Mouse (Mus musculus) heart, embryonic 14.5 days (tissue): ENCODE measurements around the gene Tbc1d17. TPM values are rescaled to one million over a fixed set of nuclear protein-coding genes. Genes with fewer than 3 reads are reported as not detected.

Experiments
- ATAC-seq: fragments of 200-750 bp; cut with Nextera tagmentation; 2 replicates; pipeline ENCODE4 v1.8.0; 2017; ENCODE audit warnings: low read depth, moderate TSS enrichment; ENCODE audit not compliant: insufficient number of reproducible peaks, insufficient read depth, low FRiP score
- H3K27ac ChIP-seq, 2 experiments: fragments of 200-500 bp in 1 of 2; fragments of 300-500 bp in 1 of 2; sonication (generic) in 1 of 2; replicated peaks in 1 of 2; 2 replicates each; pipeline ENCODE4 v1.5.1; 2012 to 2014; ENCODE audit warnings: low read depth in 2 of 2, low read length in 2 of 2, control low read depth in 1 of 2, mild to moderate bottlenecking in 1 of 2, mixed read lengths in 1 of 2; ENCODE audit not compliant: control insufficient read depth in 1 of 2, insufficient read depth in 1 of 2
- H3K27me3 ChIP-seq: fragments of 300-500 bp; sonication (generic); 2 replicates; pipeline ENCODE4 v1.6.1; 2014; ENCODE audit warnings: mild to moderate bottlenecking, low read length, control low read depth; ENCODE audit not compliant: control insufficient read depth, insufficient read depth
- H3K36me3 ChIP-seq: fragments of 300-500 bp; sonication (generic); 2 replicates; pipeline ENCODE4 v1.6.1; 2014; ENCODE audit warnings: mild to moderate bottlenecking, control low read depth, low read length, mixed read lengths; ENCODE audit not compliant: control insufficient read depth, insufficient read depth
- H3K4me1 ChIP-seq, 2 experiments: fragments of 200-500 bp in 1 of 2; fragments of 300-500 bp in 1 of 2; sonication (generic) in 1 of 2; 2 replicates each; pipeline ENCODE4 v1.6.1; 2012 to 2014; ENCODE audit warnings: low read length in 2 of 2, control low read depth in 1 of 2, mixed read lengths in 1 of 2; ENCODE audit not compliant: control insufficient read depth in 2 of 2, insufficient read depth in 2 of 2
- H3K4me2 ChIP-seq: fragments of 300-500 bp; sonication (generic); 2 replicates; pipeline ENCODE4 v1.6.1; 2014; ENCODE audit warnings: mild to moderate bottlenecking, low read length
- H3K4me3 ChIP-seq, 2 experiments: fragments of 200-500 bp in 1 of 2; fragments of 300-500 bp in 1 of 2; sonication (generic) in 1 of 2; 2 replicates each; pipeline ENCODE4 v1.5.1; 2012 to 2014; ENCODE audit warnings: low read length in 2 of 2, mild to moderate bottlenecking in 2 of 2, control low read depth in 1 of 2, low read depth in 1 of 2, moderate library complexity in 1 of 2; ENCODE audit not compliant: control insufficient read depth in 1 of 2, insufficient read depth in 1 of 2
- H3K9ac ChIP-seq: fragments of 300-500 bp; sonication (generic); 2 replicates; pipeline ENCODE4 v1.6.1; 2014; ENCODE audit warnings: mild to moderate bottlenecking, low read length
- H3K9me3 ChIP-seq: fragments of 300-500 bp; sonication (generic); 2 replicates; pipeline ENCODE4 v1.6.1; 2016; ENCODE audit warnings: low read length, control low read depth; ENCODE audit not compliant: control insufficient read depth
- WGBS: fragments of 180-500 bp; shearing (Covaris S2); extraction: QIAGEN DNeasy Blood & Tissue Kit; methylation state at CpG from one replicate; pipeline ENCODE4 v1.1.7; 2014; 5-methylcytosine and 5-hydroxymethylcytosine counted together
- polyA plus RNA-seq: library from polyadenylated mRNA; unstranded; fragments of >200 nt; fragmentation: Nextera tagmentation; extraction: Ambion mirVana; gene quantifications from 2 replicates; pipeline ENCODE4 v1.2.1, GENCODE M21; 2014

The Tbc1d17 gene
- polyA plus RNA-seq, result 44.5 and 53.5 TPM in 2 replicates

DNA sequence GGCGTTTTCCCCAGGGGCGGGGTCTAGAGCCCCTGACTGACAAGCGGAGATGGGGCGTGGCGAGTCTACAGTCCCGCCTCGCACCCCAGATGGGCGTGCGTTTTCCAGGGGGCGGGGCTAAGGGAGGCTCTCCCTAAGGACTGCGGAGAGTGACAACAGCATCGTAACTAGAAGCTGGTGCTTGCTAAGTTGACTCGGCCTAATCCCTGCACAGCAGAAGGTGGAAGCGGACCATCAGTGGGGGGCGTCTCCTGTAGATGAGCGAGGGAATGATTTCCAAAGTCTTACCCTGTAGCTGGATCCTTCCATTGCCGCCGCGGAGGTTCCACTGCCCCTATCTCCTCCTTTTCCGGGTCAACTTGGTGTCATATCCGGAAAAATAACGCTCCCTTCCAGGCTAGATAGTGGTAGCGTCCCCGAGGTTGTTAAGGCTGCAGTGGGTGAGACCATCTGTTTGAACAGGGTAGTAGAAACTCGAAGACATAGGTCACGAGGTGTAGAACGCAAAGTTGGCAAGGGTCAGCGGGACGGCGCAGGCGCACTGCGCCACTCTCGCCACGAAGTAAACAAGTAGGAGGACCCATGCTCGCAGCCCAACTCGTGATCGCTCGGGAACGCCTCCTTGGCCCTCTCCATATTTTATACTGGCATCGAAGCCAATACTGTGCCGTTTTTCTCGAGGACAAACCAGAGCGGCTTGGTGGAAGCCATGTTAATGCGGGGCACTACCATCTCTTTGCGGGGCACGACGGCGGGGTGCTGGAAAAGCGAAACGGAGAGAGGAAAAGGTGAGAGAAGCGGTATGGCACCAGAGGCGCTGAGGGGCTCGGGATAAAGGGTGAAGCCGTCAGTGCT is at the start of gene Tbc1d17, which contains the start of gene Akt1s1:
Gene Tbc1d17, minus strand, starts transcription at position 519 of the 855 bp plus-strand sequence.
Gene Akt1s1, plus strand, starts transcription at position 431 of the 855 bp plus-strand sequence.
- peak; percentile 86 for ATAC-seq
- Histone ChIP-seq H3K9ac (peak within 1 kb of the TSS; percentile 91), H3K27ac (peak within 1 kb of the TSS; percentile 94 to 98), H3K9me3 (no peaks in the 10 kb centered on the region), H3K4me1 (peaks cover 18 to 29% of the 10 kb centered on the region in 2 experiments), H3K4me3 (peak within 1 kb of the TSS; percentile 70 to 76), H3K4me2 (peak within 1 kb of the TSS; percentile 86), H3K36me3 (peaks cover 57% of the 10 kb centered on the region), H3K27me3 (no peaks in the 10 kb centered on the region)
- under 1% methylated on average over 54 of the region's 54 CpGs for WGBS

DNA sequence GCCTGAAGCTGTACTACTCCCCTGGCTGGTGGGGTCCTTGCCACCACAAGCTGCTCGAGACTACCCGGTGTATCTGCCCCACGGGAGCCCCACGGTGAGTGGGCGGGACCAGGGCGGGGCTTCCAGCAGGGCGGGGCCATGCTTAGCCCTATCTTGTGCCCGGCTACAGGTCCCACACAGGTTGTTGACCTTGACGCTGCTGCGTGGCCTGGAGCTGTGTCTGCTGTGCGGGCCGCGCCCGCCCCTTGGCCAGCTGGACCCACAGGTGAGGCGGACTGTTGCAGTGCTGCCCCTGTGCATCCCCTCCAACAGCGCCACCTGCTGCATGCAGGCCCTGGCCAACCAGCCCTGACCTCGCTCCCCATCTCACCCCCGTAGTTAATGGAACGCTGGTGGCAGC is 49.7 kb upstream of the Tbc1d17 start:
- Histone ChIP-seq H3K27ac (no peak overlapping the region), H3K4me2 (peak overlapping the region; percentile 11; the same call in 1 of the 2 replicates), H3K4me3 (no peak overlapping the region), H3K27me3 (no peaks in the 10 kb centered on the region), H3K9ac (no peak overlapping the region), H3K4me1 (peaks cover 12 to 30% of the 10 kb centered on the region in 2 experiments), H3K36me3 (peaks cover 47% of the 10 kb centered on the region), H3K9me3 (no peaks in the 10 kb centered on the region)
- no peak for ATAC-seq
- 42% methylated on average over 19 of the region's 19 CpGs for WGBS

DNA sequence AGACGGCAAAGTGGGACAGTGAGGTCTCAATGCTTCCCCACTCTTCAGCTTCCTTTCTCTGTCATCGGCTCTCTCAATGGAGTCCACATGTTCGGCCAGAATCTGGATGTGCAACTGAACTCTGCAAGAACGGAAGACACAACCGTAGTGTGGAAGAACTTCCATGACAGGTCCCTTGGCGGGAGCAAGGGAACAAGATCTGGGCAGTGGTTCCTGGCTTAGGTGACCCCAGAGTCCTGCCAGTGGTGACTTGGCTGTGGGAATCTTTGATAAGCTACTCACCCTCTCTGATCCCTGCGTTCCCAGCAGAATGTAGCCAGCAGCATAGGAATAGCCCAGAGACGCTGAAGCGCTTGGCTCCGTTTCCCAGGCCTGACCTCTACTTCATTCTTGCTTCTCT is 47.6 kb upstream of the Tbc1d17 start:
- Histone ChIP-seq H3K9me3 (no peaks in the 10 kb centered on the region), H3K4me1 (peaks cover 14 to 32% of the 10 kb centered on the region in 2 experiments), H3K27me3 (no peaks in the 10 kb centered on the region), H3K4me2 (peak overlapping the region; percentile 83), H3K4me3 (peak overlapping the region; percentile 62 to 70), H3K9ac (peak overlapping the region; percentile 84), H3K27ac (peak overlapping the region; percentile 74 to 88), H3K36me3 (peaks cover 28% of the 10 kb centered on the region)
- no peak for ATAC-seq
- 38% methylated on average over 10 of the region's 10 CpGs for WGBS

DNA sequence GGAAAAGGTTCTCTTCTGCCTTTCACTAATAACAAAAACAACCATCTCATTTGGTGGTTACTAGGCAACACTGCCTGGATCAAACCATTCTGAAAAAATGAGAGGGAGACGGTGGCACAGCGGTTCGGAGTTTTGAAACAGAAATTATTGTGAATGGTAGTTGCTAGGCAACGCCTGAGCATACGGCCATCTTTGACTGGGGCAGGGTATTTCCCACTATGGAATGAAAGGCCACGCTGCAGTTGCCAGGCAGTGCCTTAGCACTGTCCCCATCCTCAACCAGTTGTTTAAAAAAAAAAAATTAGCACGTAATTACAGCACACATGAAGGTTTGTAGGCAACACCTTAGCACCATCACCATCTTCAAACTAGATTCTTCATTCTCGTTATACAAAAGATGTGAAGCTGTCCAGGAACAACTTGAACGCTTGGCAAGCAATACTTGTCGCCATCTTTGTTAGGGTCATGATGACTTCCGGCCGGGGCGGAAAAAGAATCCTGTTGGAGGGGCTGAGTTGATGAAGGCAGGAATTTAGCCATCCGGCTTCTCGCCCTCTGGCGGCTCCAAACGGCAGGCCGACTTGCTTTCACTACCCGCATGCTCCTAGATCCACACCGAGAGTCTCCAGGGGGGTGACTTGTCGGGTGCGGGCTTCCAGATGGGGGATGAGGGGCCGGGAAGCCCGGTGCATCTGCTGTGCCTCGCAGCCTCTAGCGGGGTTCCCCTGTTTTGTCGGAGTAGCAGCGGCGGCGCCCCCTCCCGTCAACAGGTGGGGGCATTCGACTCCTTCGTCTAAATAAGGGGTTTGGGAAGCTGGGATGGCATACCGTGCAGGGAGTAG is 46.9 kb upstream of the Tbc1d17 start, which contains the start of gene Fuz:
Gene Fuz, plus strand, starts transcription at position 487 of the 842 bp plus-strand sequence.
- 2% methylated on average over 34 of the region's 34 CpGs for WGBS

DNA sequence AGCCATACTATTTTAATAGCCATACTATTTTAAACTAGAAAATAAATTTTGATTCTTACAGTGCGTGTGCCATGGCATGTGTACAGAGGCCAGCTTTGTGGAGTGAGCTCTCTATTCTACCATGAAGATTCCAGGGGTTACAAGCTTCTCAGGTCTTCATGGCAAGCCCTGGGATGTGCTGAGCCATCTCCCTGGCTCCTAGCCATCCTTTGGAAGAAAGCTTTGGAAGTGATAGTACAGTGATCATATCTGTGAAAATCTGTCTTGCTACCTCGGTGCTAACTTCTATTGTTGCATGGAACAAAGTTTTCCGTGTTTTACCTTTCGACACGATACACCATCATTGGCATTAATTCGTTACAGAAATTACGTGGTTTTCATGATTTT is 46.3 kb upstream of the Tbc1d17 start:
- Histone ChIP-seq H3K9ac (no peak overlapping the region; the same call in 1 of the 2 replicates), H3K27ac (peak overlapping the region; percentile 68 to 88; a peak in 2 of 4 replicates), H3K4me1 (peaks cover 16 to 42% of the 10 kb centered on the region in 2 experiments), H3K36me3 (peaks cover 25% of the 10 kb centered on the region), H3K4me2 (peak overlapping the region; percentile 83), H3K9me3 (no peaks in the 10 kb centered on the region), H3K4me3 (peak overlapping the region; percentile 62 to 70; a peak in 3 of 4 replicates), H3K27me3 (no peaks in the 10 kb centered on the region)
- WGBS, result 78% methylated on average over 7 of the region's 7 CpGs
- ATAC-seq, result no peak

More for the DNA sequence above, 46.9 kb upstream of the Tbc1d17 start, which contains the start of gene Fuz:
- peak within 1 kb of the TSS; percentile 62 to 70 for H3K4me3 ChIP-seq
- peak within 1 kb of the TSS; percentile 74 to 88 for H3K27ac ChIP-seq
- peaks cover 15 to 36% of the 10 kb centered on the region in 2 experiments for H3K4me1 ChIP-seq
- H3K9me3 ChIP-seq, result no peaks in the 10 kb centered on the region
- peaks cover 25% of the 10 kb centered on the region for H3K36me3 ChIP-seq
- H3K27me3 ChIP-seq, result no peaks in the 10 kb centered on the region
- peak; percentile 50 for ATAC-seq
- H3K4me2 ChIP-seq, result peak within 1 kb of the TSS; percentile 83
- peak within 1 kb of the TSS; percentile 84 for H3K9ac ChIP-seq

DNA sequence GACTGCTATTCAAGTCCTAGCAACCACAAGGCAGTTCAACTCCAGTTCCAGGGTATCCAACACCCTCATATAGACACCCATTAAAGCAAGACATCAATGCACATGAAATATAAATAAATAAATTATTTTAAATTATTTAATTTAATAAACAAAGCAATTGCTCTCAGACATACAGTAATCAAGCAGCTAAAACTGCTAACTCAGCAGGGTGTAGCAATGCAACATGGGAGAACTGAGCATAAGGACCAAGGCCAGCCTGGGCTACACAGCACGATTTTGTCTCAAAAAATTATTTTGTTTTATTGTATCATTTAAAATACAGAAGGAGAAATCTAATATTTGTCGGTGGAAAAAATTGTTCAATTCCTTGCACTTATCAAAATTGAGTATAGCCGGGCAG is 45.3 kb upstream of the Tbc1d17 start:
- no peaks in the 10 kb centered on the region for H3K9me3 ChIP-seq
- 81% methylated on average over 3 of the region's 3 CpGs for WGBS
- H3K27ac ChIP-seq, result no peak overlapping the region
- H3K9ac ChIP-seq, result no peak overlapping the region
- no peak for ATAC-seq
- H3K4me3 ChIP-seq, result no peak overlapping the region
- H3K27me3 ChIP-seq, result no peaks in the 10 kb centered on the region
- H3K36me3 ChIP-seq, result peaks cover 22% of the 10 kb centered on the region
- H3K4me2 ChIP-seq, result no peak overlapping the region
- H3K4me1 ChIP-seq, result peaks cover 19 to 45% of the 10 kb centered on the region in 2 experiments

DNA sequence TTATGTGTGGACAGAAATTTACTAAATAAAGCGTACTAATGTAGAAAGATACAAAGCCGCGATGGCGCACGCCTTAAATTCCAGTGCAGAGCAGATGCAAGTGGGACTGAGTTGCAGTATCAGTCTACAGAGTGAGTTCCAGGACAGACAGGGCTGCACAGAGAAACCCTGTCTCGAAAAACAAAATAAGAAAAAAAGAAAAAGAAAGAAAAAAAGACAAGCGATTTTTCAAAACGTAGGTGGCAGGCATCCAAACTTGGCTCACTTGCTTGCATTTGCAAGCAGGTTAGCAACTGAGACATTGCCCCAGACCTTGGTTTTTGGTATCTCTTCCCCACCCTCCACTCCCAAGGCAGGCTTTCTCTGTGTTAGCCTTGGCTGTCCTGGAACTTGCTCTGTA is 44.3 kb upstream of the Tbc1d17 start:
- H3K36me3 ChIP-seq, result peaks cover 26% of the 10 kb centered on the region
- H3K27me3 ChIP-seq, result no peaks in the 10 kb centered on the region
- peak overlapping the region; percentile 89 for H3K4me2 ChIP-seq
- H3K27ac ChIP-seq, result peak overlapping the region; percentile 69 to 87
- peaks cover 26 to 47% of the 10 kb centered on the region in 2 experiments for H3K4me1 ChIP-seq
- H3K9ac ChIP-seq, result peak overlapping the region; percentile 27
- ATAC-seq, result no peak
- H3K9me3 ChIP-seq, result no peaks in the 10 kb centered on the region
- peak overlapping the region in 1 of 2 experiments; percentile 64; a peak in 1 of 4 replicates for H3K4me3 ChIP-seq
- WGBS, result 24% methylated on average over 8 of the region's 8 CpGs
